Mouse (Mus musculus) spleen, adult 2 months (tissue): ENCODE measurements at regions not wholly inside any gene's neighbourhood (a gene's known extent, or its start where the extent isn't known, plus 50 kb on each side); places are given as distances from the start of the nearest gene placed in this dataset.

Source experiments
- DNase-seq, 2 experiments: peaks; one replicate each; pipeline versions ENCODE4 v3.0.0 to v3.0.0-alpha.2; 2012 to 2021; ENCODE audit warnings: low spot score in 2 of 2, low read depth in 1 of 2
- H3K27ac ChIP-seq: fragments of 200-500 bp; 2 replicates; pipeline ENCODE4 v1.5.1; 2012; ENCODE audit warnings: low read length, inconsistent platforms; ENCODE audit not compliant: insufficient read depth
- H3K27me3 ChIP-seq: fragments of 200-500 bp; 2 replicates; pipeline ENCODE4 v1.6.1; 2012; ENCODE audit warnings: mild to moderate bottlenecking, moderate library complexity, low read length, inconsistent platforms; ENCODE audit not compliant: control insufficient read depth, insufficient read depth
- H3K36me3 ChIP-seq: fragments of 200-500 bp; 2 replicates; pipeline ENCODE4 v1.6.1; 2012; ENCODE audit warnings: mild to moderate bottlenecking, low read length, inconsistent platforms; ENCODE audit not compliant: control insufficient read depth, insufficient read depth
- H3K4me1 ChIP-seq: fragments of 200-500 bp; 2 replicates; pipeline ENCODE4 v1.6.1; 2011; ENCODE audit warnings: inconsistent platforms; ENCODE audit not compliant: control insufficient read depth, insufficient read depth, insufficient read length
- H3K4me3 ChIP-seq: fragments of 200-500 bp; 2 replicates; pipeline ENCODE4 v1.5.1; 2011; ENCODE audit warnings: mild to moderate bottlenecking, inconsistent platforms; ENCODE audit not compliant: insufficient read depth, insufficient read length; ENCODE audit errors: extremely low read depth
- CTCF ChIP-seq: fragments of 200-500 bp; IDR thresholded peaks from 2 replicates; pipeline ENCODE4 v1.5.1; 2011; ENCODE audit warnings: mild to moderate bottlenecking, inconsistent platforms; ENCODE audit not compliant: insufficient read depth, insufficient read length, insufficient replicate concordance; ENCODE audit errors: extremely low read depth
- POLR2A ChIP-seq: fragments of 200-500 bp; IDR thresholded peaks from 2 replicates; pipeline ENCODE4 v1.6.1; 2011; ENCODE audit warnings: low read depth, low read length, inconsistent platforms
- WGBS: fragments of 180-500 bp; shearing (Covaris S2); methylation state at CpG from one replicate; pipeline ENCODE4 v1.1.7; 2018; 5-methylcytosine and 5-hydroxymethylcytosine counted together

- 88% methylated on average over 2 of the region's 2 CpGs for WGBS
- H3K4me3 ChIP-seq, result no peak overlapping the region
Observed at GRCm38 (mm10) chr2:50552437-50552836, 255.8 kb upstream of the Mmadhc start.

GRCm38 (mm10) chr2:50549871-50550270, 253.3 kb upstream of the Mmadhc start:
- Histone ChIP-seq H3K36me3 (no peaks in the 10 kb centered on the region), H3K4me1 (no peaks in the 10 kb centered on the region), H3K4me3 (no peak overlapping the region), H3K27ac (no peak overlapping the region), H3K27me3 (no peaks in the 10 kb centered on the region)
- no peak for DNase-seq
- 84% methylated on average over 8 of the region's 8 CpGs for WGBS
- TF ChIP-seq CTCF, result no peak
- TF ChIP-seq POLR2A, result no peak

More at GRCm38 (mm10) chr2:50552437-50552836, 255.8 kb upstream of the Mmadhc start:
- Histone ChIP-seq H3K27me3 (no peaks in the 10 kb centered on the region), H3K4me1 (no peaks in the 10 kb centered on the region), H3K27ac (no peak overlapping the region), H3K36me3 (no peaks in the 10 kb centered on the region)
- TF ChIP-seq CTCF (no peak), POLR2A (no peak)
- no peak for DNase-seq

DNA sequence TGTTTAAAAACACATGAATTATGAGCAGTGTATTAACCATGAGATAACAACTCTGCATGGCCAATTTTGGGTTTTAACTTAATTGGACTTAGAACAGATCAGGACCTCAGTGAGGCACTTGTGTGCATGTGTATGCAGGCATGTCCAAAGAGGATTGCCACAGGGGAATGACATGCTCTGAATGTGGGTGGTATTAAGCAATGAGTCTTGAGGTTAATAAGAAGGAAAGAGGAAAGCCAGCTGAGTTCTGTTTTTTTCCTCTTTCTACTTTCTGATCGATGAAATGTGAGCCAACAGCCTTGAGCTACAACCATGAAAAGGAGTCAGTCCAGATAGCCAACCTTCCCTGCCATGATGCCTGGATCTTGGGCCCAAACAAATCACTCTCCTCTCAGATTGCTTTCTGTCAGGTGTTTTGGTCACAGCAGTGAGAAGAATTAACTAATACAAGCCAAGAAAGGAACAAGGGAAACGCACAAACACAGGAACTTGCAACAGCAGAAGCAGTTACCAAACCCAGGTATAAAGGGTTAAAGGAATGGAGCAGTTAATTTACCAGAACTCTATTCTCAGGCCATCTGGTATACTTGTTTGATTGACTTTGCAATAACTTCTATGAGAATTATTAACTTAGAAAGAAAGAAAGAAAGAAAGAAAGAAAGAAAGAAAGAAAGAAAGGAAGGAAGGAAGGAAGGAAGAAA, 243.3 kb upstream of the Mmadhc start:
- no peak for DNase-seq
- TF ChIP-seq POLR2A (no peak), CTCF (no peak)
- no peak overlapping the region for H3K4me3 ChIP-seq
- WGBS, result 59% methylated on average over 2 of the region's 2 CpGs
- no peaks in the 10 kb centered on the region for H3K27me3 ChIP-seq
- H3K27ac ChIP-seq, result no peak overlapping the region
- H3K4me1 ChIP-seq, result no peaks in the 10 kb centered on the region
- no peaks in the 10 kb centered on the region for H3K36me3 ChIP-seq

- DNase-seq, result no peak
- no peak overlapping the region for H3K4me3 ChIP-seq
- no peak for TF ChIP-seq CTCF
- no peak for TF ChIP-seq POLR2A
- H3K36me3 ChIP-seq, result no peaks in the 10 kb centered on the region
- WGBS, result 74% methylated on average over 5 of the region's 5 CpGs
- no peaks in the 10 kb centered on the region for H3K27me3 ChIP-seq
- no peaks in the 10 kb centered on the region for H3K4me1 ChIP-seq
- H3K27ac ChIP-seq, result no peak overlapping the region
Observed at GRCm38 (mm10) chr2:50538068-50538467, 241.5 kb upstream of the Mmadhc start.

DNA sequence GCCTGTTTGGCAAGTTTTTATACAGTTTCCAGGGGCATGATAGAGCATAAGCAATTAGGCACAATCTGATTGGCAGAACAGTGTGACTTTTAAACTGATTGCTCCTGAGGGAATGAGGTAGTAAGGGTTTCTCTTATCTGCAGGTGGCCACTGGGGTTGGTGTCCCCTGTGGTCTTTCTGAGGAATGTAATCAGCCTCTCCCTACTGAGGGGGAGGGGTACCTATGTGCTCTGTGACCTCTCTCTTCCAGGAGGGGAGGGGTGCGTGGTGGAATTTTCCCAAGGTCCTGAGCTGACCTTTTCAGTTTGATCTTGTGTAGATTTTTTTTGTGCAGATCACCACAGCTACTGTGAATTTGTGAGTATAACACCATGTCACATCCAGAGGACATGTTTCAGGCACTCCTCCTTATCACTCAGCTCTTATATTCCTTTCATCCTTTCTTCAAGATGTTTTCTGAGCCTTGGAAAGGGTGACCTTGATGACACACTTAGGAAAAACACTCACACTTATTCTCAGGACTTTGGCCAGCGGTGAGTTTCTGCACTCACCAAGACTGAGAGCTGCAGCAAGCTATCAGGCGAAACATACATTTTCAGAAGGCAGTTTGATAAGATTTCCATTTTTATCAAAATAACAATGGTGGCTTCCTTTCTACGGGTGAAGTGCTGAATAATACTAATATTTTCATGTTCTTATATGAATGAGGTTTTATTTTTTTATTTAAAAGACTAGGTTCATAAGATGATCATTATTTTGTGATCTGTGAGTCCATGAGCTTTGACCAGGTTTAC, 238.7 kb upstream of the Mmadhc start:
- no peak overlapping the region for H3K27ac ChIP-seq
- no peak for DNase-seq
- no peak overlapping the region for H3K4me3 ChIP-seq
- no peaks in the 10 kb centered on the region for H3K36me3 ChIP-seq
- no peak for TF ChIP-seq CTCF
- no peak for TF ChIP-seq POLR2A
- WGBS, result 86% methylated on average over 4 of the region's 4 CpGs
- H3K4me1 ChIP-seq, result no peaks in the 10 kb centered on the region
- H3K27me3 ChIP-seq, result no peaks in the 10 kb centered on the region

DNA sequence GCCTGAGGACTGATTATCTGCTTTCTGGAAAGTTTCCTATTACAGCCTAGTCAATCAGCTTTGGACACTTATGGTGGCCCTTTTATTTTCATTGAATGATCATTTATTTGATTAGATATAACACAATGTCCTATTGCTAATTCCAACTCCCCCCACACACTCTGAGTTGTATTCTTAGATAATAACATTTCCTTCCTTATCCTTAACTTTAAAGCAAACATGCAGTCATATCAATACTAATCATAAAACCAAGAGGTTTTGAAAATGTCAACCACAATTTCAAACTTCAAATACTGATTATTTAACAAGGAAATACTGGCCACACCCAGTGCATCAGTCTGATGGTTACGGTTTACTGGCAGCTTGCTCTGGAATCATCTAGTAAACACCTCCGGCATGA, 237.1 kb upstream of the Mmadhc start:
- Histone ChIP-seq H3K36me3 (no peaks in the 10 kb centered on the region), H3K27ac (no peak overlapping the region), H3K27me3 (no peaks in the 10 kb centered on the region), H3K4me1 (no peaks in the 10 kb centered on the region), H3K4me3 (no peak overlapping the region)
- 88% methylated on average over 2 of the region's 2 CpGs for WGBS
- DNase-seq, result no peak
- no peak for TF ChIP-seq POLR2A
- TF ChIP-seq CTCF, result no peak

DNA sequence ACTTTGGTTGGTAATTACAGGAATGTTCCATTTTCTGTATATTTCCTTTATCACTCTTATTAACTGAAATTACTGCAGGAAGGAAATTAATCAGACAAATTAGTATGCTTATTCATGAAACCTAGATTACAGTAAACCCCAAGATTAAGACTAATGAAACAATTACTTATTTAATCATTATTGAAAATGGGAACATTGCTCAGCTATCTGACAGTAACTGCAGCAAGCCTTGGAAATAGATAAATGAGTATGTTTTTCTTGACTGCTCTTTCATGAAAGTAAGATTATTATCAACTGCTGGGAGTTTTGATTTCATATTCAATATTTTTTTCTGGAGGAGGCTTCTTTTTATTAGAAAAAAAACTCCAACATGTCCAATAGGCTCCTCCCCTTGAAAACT, 230.8 kb upstream of the Mmadhc start:
- Histone ChIP-seq H3K4me1 (no peaks in the 10 kb centered on the region), H3K27me3 (no peaks in the 10 kb centered on the region), H3K36me3 (no peaks in the 10 kb centered on the region), H3K27ac (no peak overlapping the region), H3K4me3 (no peak overlapping the region)
- no peak for DNase-seq
- TF ChIP-seq CTCF (no peak), POLR2A (no peak)
